Mouse (Mus musculus) thymus, adult 2 months (tissue): Measurements from ENCODE around the gene Ryr2.

Source experiments
- CTCF ChIP-seq: fragments of 200-500 bp; IDR thresholded peaks from 2 replicates; pipeline ENCODE4 v1.5.1; 2012; ENCODE audit warnings: mild to moderate bottlenecking, control low read depth, low read length, moderate library complexity, borderline replicate concordance; ENCODE audit not compliant: control insufficient read depth, poor library complexity, insufficient read depth; ENCODE audit errors: extremely low read depth
- POLR2A ChIP-seq: fragments of 200-500 bp; IDR thresholded peaks from 2 replicates; pipeline ENCODE4 v1.6.1; 2012; ENCODE audit warnings: mild to moderate bottlenecking, low read length, control low read depth, moderate library complexity; ENCODE audit not compliant: control insufficient read depth, poor library complexity, insufficient read depth; ENCODE audit errors: extremely low read depth

DNA sequence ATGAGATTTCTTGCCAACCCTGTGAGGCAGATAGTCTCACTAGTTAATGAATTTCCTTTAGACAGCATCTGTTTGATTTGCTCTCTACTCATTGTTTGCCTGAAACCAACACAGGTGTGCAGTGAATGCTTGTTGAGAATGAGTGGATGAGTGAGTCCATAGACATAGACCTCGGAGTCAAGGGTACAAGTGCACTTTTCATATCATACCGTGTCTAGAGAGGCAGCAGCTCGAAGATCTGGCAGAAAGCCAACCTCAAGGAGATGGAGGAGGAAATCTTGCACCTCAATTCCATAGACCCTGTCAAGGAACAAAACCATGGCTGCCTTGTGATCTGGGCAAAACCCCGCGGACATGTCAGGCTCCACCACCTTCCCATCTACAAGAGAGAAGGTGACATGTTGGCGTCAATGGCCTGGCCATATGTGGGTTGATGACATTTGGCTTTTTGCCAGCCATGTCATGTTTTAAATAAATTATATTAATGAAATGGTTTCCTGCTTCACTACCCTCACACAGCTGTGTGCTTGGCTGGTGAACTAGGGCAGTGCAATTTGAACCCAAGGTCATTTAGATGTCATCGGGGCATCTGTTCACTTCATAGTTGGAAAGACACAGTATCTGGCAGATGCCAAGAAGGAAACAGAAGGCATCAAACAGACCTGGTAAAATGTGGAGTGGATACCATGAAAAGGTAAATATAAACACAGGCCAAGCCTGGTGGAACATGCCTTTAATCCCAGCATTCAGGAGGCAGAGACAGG lies 396.9 kb downstream of the Ryr2 start:
- TF ChIP-seq POLR2A (no peak), CTCF (no peak)
